Mouse (Mus musculus): ENCODE data around the gene Mapk8ip1. TPM values are rescaled to one million over a fixed set of nuclear protein-coding genes. Genes with fewer than 3 reads are reported as not detected.

The Mapk8ip1 gene
- polyA plus RNA-seq (2012; rRNA removed), result 17.8 and 18.8 TPM in 2 replicates

GRCm38 (mm10) chr2:92401091-92401561, at the start of gene Mapk8ip1:
Gene Mapk8ip1 (minus strand): TSS chr2:92401263.

GRCm38 (mm10) chr2:92433578-92434374, 32.7 kb upstream of the Mapk8ip1 start, which contains the start of gene Cry2:
Gene Cry2 (minus strand): TSS chr2:92434043.

GRCm38 (mm10) chr2:92381901-92382588, 19.0 kb downstream of the Mapk8ip1 start, which contains the start of gene 1700029I15Rik:
Gene 1700029I15Rik (plus strand): TSS chr2:92382538.

GRCm38 (mm10) chr2:92374514-92374913, 26.5 kb downstream of the Mapk8ip1 start, which contains the start of the genes Pex16 and Large2:
Gene Pex16 (plus strand): TSS chr2:92374676.
Gene Large2 (minus strand): TSS chr2:92374869.

Other genes starting within 250 kb of the Mapk8ip1 start
- 80.9 and 81.3 TPM in 2 replicates for gene Pex16, start 26.6 kb downstream of the Mapk8ip1 start, polyA plus RNA-seq (2012; rRNA removed)
- gene Large2, start 26.4 kb downstream of the Mapk8ip1 start, polyA plus RNA-seq (2012; rRNA removed), result 28.8 and 35.9 TPM in 2 replicates
- 3.1 and 3.4 TPM in 2 replicates for gene 1700029I15Rik, start 18.7 kb downstream of the Mapk8ip1 start, polyA plus RNA-seq (2012; rRNA removed)
- 18.4 and 23.3 TPM in 2 replicates for gene Cry2, start 32.8 kb upstream of the Mapk8ip1 start, polyA plus RNA-seq (2012; rRNA removed)
- gene Slc35c1, start 59.3 kb upstream of the Mapk8ip1 start, polyA plus RNA-seq (2012; rRNA removed), result 326 and 466 TPM in 2 replicates
- gene Chst1, start 198.4 kb upstream of the Mapk8ip1 start, polyA plus RNA-seq (2012; rRNA removed), result 13.0 and 15.3 TPM in 2 replicates